Mouse (Mus musculus) forebrain, embryonic 15.5 days (tissue): ENCODE measurements at regions not wholly inside any gene's neighbourhood (a gene's known extent, or its start where the extent isn't known, plus 50 kb on each side); places are given as distances from the start of the nearest gene placed in this dataset.

Experiments
- ATAC-seq: fragments of 200-750 bp; cut with Nextera tagmentation; replicated peaks from 2 replicates; pipeline ENCODE4 v1.8.0; 2017; ENCODE audit warnings: mild to moderate bottlenecking, moderate TSS enrichment, moderate library complexity
- H3K27ac ChIP-seq: fragments of 300-500 bp; sonication (generic); replicated peaks from 2 replicates; pipeline ENCODE4 v1.5.1; 2015; ENCODE audit warnings: mild to moderate bottlenecking, inconsistent platforms
- H3K27me3 ChIP-seq: fragments of 300-500 bp; sonication (generic); 2 replicates; pipeline ENCODE4 v1.6.1; 2015; ENCODE audit warnings: inconsistent platforms
- H3K36me3 ChIP-seq: fragments of 300-500 bp; sonication (generic); 2 replicates; pipeline ENCODE4 v1.6.1; 2015; ENCODE audit warnings: mild to moderate bottlenecking, inconsistent platforms
- H3K4me1 ChIP-seq: fragments of 300-500 bp; sonication (generic); 2 replicates; pipeline ENCODE4 v1.6.1; 2015; ENCODE audit warnings: inconsistent platforms
- H3K4me2 ChIP-seq: fragments of 300-500 bp; sonication (generic); replicated peaks from 2 replicates; pipeline ENCODE4 v1.6.1; 2015; ENCODE audit warnings: mild to moderate bottlenecking, inconsistent platforms
- H3K4me3 ChIP-seq: fragments of 300-500 bp; sonication (generic); 2 replicates; pipeline ENCODE4 v1.5.1; 2015; ENCODE audit warnings: mild to moderate bottlenecking, inconsistent platforms
- H3K9ac ChIP-seq: fragments of 300-500 bp; sonication (generic); replicated peaks from 2 replicates; pipeline ENCODE4 v1.6.1; 2015; ENCODE audit warnings: mild to moderate bottlenecking, inconsistent platforms
- H3K9me3 ChIP-seq: fragments of 300-500 bp; sonication (generic); 2 replicates; pipeline ENCODE4 v1.6.1; 2016; ENCODE audit warnings: inconsistent platforms
- WGBS: fragments of 180-500 bp; shearing (Covaris S2); methylation state at CpG from one replicate; pipeline ENCODE4 v1.1.7; 2015; ENCODE audit warnings: mixed read lengths; 5-methylcytosine and 5-hydroxymethylcytosine counted together

GRCm38 (mm10) chr10:56599923-56600322 is 222.8 kb downstream of the Gja1 start:
- no peak overlapping the region for H3K27ac ChIP-seq
- WGBS = 79% methylated on average over 4 of the region's 4 CpGs

GRCm38 (mm10) chr10:56611564-56612288 is 234.6 kb downstream of the Gja1 start:
- Histone ChIP-seq H3K9ac (no peak overlapping the region), H3K4me3 (no peak overlapping the region), H3K4me1 (0 out of 2 replicates have a peak, but pooled peaks cover 5% of the 10 kb centered on the region), H3K36me3 (no peaks in the 10 kb centered on the region), H3K27ac (no peak overlapping the region), H3K9me3 (no peaks in the 10 kb centered on the region), H3K27me3 (no peaks in the 10 kb centered on the region), H3K4me2 (no peak overlapping the region)
- ATAC-seq = no peak; the same call in 1 of the 2 replicates
- WGBS = 57% methylated on average over 8 of the region's 8 CpGs

More at GRCm38 (mm10) chr10:56599923-56600322, 222.8 kb downstream of the Gja1 start:
- ATAC-seq = no peak
- Histone ChIP-seq H3K4me1 (no peaks in the 10 kb centered on the region), H3K9me3 (no peaks in the 10 kb centered on the region), H3K4me3 (no peak overlapping the region), H3K36me3 (no peaks in the 10 kb centered on the region), H3K27me3 (no peaks in the 10 kb centered on the region), H3K4me2 (no peak overlapping the region), H3K9ac (no peak overlapping the region)

- Histone ChIP-seq H3K36me3 (no peaks in the 10 kb centered on the region), H3K4me3 (no peak overlapping the region), H3K27ac (no peak overlapping the region), H3K4me2 (no peak overlapping the region), H3K9ac (no peak overlapping the region), H3K4me1 (no peaks in the 10 kb centered on the region), H3K9me3 (no peaks in the 10 kb centered on the region), H3K27me3 (no peaks in the 10 kb centered on the region)
- WGBS = 87% methylated on average over 2 of the region's 2 CpGs
- no peak for ATAC-seq
Observed at GRCm38 (mm10) chr10:56642656-56643055, 265.5 kb downstream of the Gja1 start.

- no peaks in the 10 kb centered on the region for H3K27me3 ChIP-seq
- H3K36me3 ChIP-seq = no peaks in the 10 kb centered on the region
- 76% methylated on average over 12 of the region's 12 CpGs for WGBS
- no peak overlapping the region for H3K4me2 ChIP-seq
- H3K9ac ChIP-seq = no peak overlapping the region
- no peak overlapping the region for H3K27ac ChIP-seq
- ATAC-seq = no peak
- no peak overlapping the region for H3K4me3 ChIP-seq
- H3K9me3 ChIP-seq = no peaks in the 10 kb centered on the region
- no peaks in the 10 kb centered on the region for H3K4me1 ChIP-seq
Observed at GRCm38 (mm10) chr10:56643376-56644135, 266.4 kb downstream of the Gja1 start.

GRCm38 (mm10) chr10:56660501-56660900 is 283.4 kb downstream of the Gja1 start:
- Histone ChIP-seq H3K27ac (no peak overlapping the region), H3K9ac (no peak overlapping the region), H3K4me2 (no peak overlapping the region), H3K36me3 (no peaks in the 10 kb centered on the region), H3K9me3 (no peaks in the 10 kb centered on the region), H3K4me1 (no peaks in the 10 kb centered on the region), H3K27me3 (no peaks in the 10 kb centered on the region), H3K4me3 (no peak overlapping the region)
- 83% methylated on average over 4 of the region's 4 CpGs for WGBS
- ATAC-seq = no peak

- ATAC-seq = no peak
- H3K27me3 ChIP-seq = no peaks in the 10 kb centered on the region
- no peak overlapping the region for H3K4me2 ChIP-seq
- no peak overlapping the region for H3K27ac ChIP-seq
- no peak overlapping the region for H3K4me3 ChIP-seq
- H3K4me1 ChIP-seq = no peaks in the 10 kb centered on the region
- no peak overlapping the region for H3K9ac ChIP-seq
- H3K36me3 ChIP-seq = no peaks in the 10 kb centered on the region
- 78% methylated on average over 3 of the region's 3 CpGs for WGBS
- H3K9me3 ChIP-seq = no peaks in the 10 kb centered on the region
Observed at GRCm38 (mm10) chr10:56673919-56674318, 296.8 kb downstream of the Gja1 start.

- Histone ChIP-seq H3K27me3 (no peaks in the 10 kb centered on the region), H3K9me3 (no peaks in the 10 kb centered on the region), H3K4me3 (no peak overlapping the region), H3K9ac (no peak overlapping the region), H3K36me3 (no peaks in the 10 kb centered on the region), H3K4me1 (no peaks in the 10 kb centered on the region), H3K4me2 (no peak overlapping the region), H3K27ac (no peak overlapping the region)
- no peak for ATAC-seq
- WGBS = 65% methylated on average over 3 of the region's 3 CpGs
Observed at GRCm38 (mm10) chr10:56682901-56683300, 305.8 kb downstream of the Gja1 start.

- no peaks in the 10 kb centered on the region for H3K9me3 ChIP-seq
- no peak overlapping the region for H3K27ac ChIP-seq
- no peak overlapping the region for H3K4me2 ChIP-seq
- no peaks in the 10 kb centered on the region for H3K4me1 ChIP-seq
- no peaks in the 10 kb centered on the region for H3K36me3 ChIP-seq
- ATAC-seq = no peak
- no peak overlapping the region for H3K4me3 ChIP-seq
- no peaks in the 10 kb centered on the region for H3K27me3 ChIP-seq
- WGBS = 93% methylated on average over 8 of the region's 8 CpGs
- no peak overlapping the region for H3K9ac ChIP-seq
Observed at GRCm38 (mm10) chr10:56685655-56686250, 308.6 kb downstream of the Gja1 start.

- 95% methylated on average over 2 of the region's 2 CpGs for WGBS
- no peaks in the 10 kb centered on the region for H3K4me1 ChIP-seq
- no peak overlapping the region for H3K9ac ChIP-seq
- H3K9me3 ChIP-seq = no peaks in the 10 kb centered on the region
- no peak overlapping the region for H3K27ac ChIP-seq
- no peaks in the 10 kb centered on the region for H3K27me3 ChIP-seq
- no peak overlapping the region for H3K4me3 ChIP-seq
- no peaks in the 10 kb centered on the region for H3K36me3 ChIP-seq
- ATAC-seq = no peak
- no peak overlapping the region for H3K4me2 ChIP-seq
Observed at GRCm38 (mm10) chr10:56691467-56691866, 314.3 kb downstream of the Gja1 start.

- H3K36me3 ChIP-seq = no peaks in the 10 kb centered on the region
- no peaks in the 10 kb centered on the region for H3K27me3 ChIP-seq
- H3K4me3 ChIP-seq = no peak overlapping the region
- 6% methylated on average over 3 of the region's 3 CpGs for WGBS
- no peaks in the 10 kb centered on the region for H3K4me1 ChIP-seq
- H3K9me3 ChIP-seq = no peaks in the 10 kb centered on the region
- no peak overlapping the region for H3K4me2 ChIP-seq
- H3K9ac ChIP-seq = no peak overlapping the region
- H3K27ac ChIP-seq = no peak overlapping the region
- ATAC-seq = no peak
Observed at GRCm38 (mm10) chr10:56695100-56695499, 318.0 kb downstream of the Gja1 start.

GRCm38 (mm10) chr10:56700126-56700525 is 323.0 kb downstream of the Gja1 start:
- Histone ChIP-seq H3K27me3 (no peaks in the 10 kb centered on the region), H3K4me2 (no peak overlapping the region), H3K4me1 (no peaks in the 10 kb centered on the region), H3K9ac (no peak overlapping the region), H3K27ac (no peak overlapping the region), H3K4me3 (no peak overlapping the region), H3K9me3 (no peaks in the 10 kb centered on the region), H3K36me3 (no peaks in the 10 kb centered on the region)
- WGBS = 80% methylated on average over 6 of the region's 6 CpGs
- no peak for ATAC-seq

GRCm38 (mm10) chr10:56708411-56708810 is 331.3 kb downstream of the Gja1 start:
- H3K4me2 ChIP-seq = no peak overlapping the region
- no peak overlapping the region for H3K4me3 ChIP-seq
- ATAC-seq = no peak
- H3K9me3 ChIP-seq = no peaks in the 10 kb centered on the region
- WGBS = 90% methylated on average over 2 of the region's 2 CpGs
- H3K4me1 ChIP-seq = no peaks in the 10 kb centered on the region
- H3K9ac ChIP-seq = no peak overlapping the region
- H3K27ac ChIP-seq = no peak overlapping the region
- H3K36me3 ChIP-seq = no peaks in the 10 kb centered on the region
- H3K27me3 ChIP-seq = no peaks in the 10 kb centered on the region
